Mouse (Mus musculus) hindbrain, embryonic 13.5 days (tissue): ENCODE measurements at regions not wholly inside any gene's neighbourhood (a gene's known extent, or its start where the extent isn't known, plus 50 kb on each side); places are given as distances from the start of the nearest gene placed in this dataset.

ENCODE experiments used
- ATAC-seq: fragments of 200-750 bp; cut with Nextera tagmentation; 2 replicates; pipeline ENCODE4 v1.8.0; 2017; ENCODE audit warnings: moderate TSS enrichment; ENCODE audit not compliant: low FRiP score
- H3K27ac ChIP-seq: fragments of 300-500 bp; sonication (generic); 2 replicates; pipeline ENCODE4 v1.5.1; 2015; ENCODE audit warnings: inconsistent platforms, mild to moderate bottlenecking, moderate library complexity
- H3K27me3 ChIP-seq: fragments of 300-500 bp; sonication (generic); 2 replicates; pipeline ENCODE4 v1.6.1; 2015; ENCODE audit warnings: mild to moderate bottlenecking, inconsistent platforms
- H3K36me3 ChIP-seq: fragments of 300-500 bp; sonication (generic); 2 replicates; pipeline ENCODE4 v1.6.1; 2015; ENCODE audit warnings: mild to moderate bottlenecking, inconsistent platforms
- H3K4me1 ChIP-seq: fragments of 300-500 bp; sonication (generic); replicated peaks from 2 replicates; pipeline ENCODE4 v1.6.1; 2015; ENCODE audit warnings: inconsistent platforms
- H3K4me2 ChIP-seq: fragments of 300-500 bp; sonication (generic); 2 replicates; pipeline ENCODE4 v1.6.1; 2015; ENCODE audit warnings: inconsistent platforms, mild to moderate bottlenecking, moderate library complexity
- H3K4me3 ChIP-seq: fragments of 300-500 bp; sonication (generic); 2 replicates; pipeline ENCODE4 v1.5.1; 2015; ENCODE audit warnings: mild to moderate bottlenecking, inconsistent platforms
- H3K9ac ChIP-seq: fragments of 300-500 bp; sonication (generic); 2 replicates; pipeline ENCODE4 v1.6.1; 2015; ENCODE audit warnings: mild to moderate bottlenecking, inconsistent platforms
- H3K9me3 ChIP-seq: fragments of 300-500 bp; sonication (generic); 2 replicates; pipeline ENCODE4 v1.6.1; 2016; ENCODE audit warnings: inconsistent platforms
- WGBS: fragments of 180-500 bp; shearing (Covaris S2); methylation state at CpG from one replicate; pipeline ENCODE4 v1.1.7; 2015; 5-methylcytosine and 5-hydroxymethylcytosine counted together

GRCm38 (mm10) chr10:91270955-91271741 lies 90.0 kb upstream of the Tmpo start:
- peak overlapping the region; percentile 49 for H3K9ac ChIP-seq
- peak; percentile 78 for ATAC-seq
- H3K4me1 ChIP-seq: peaks cover 18% of the 10 kb centered on the region
- H3K4me2 ChIP-seq: peak overlapping the region; percentile 39
- H3K27ac ChIP-seq: peak overlapping the region; percentile 67
- H3K36me3 ChIP-seq: no peaks in the 10 kb centered on the region
- WGBS: 15% methylated on average over 14 of the region's 14 CpGs
- no peak overlapping the region for H3K4me3 ChIP-seq
- no peaks in the 10 kb centered on the region for H3K9me3 ChIP-seq
- no peaks in the 10 kb centered on the region for H3K27me3 ChIP-seq

DNA sequence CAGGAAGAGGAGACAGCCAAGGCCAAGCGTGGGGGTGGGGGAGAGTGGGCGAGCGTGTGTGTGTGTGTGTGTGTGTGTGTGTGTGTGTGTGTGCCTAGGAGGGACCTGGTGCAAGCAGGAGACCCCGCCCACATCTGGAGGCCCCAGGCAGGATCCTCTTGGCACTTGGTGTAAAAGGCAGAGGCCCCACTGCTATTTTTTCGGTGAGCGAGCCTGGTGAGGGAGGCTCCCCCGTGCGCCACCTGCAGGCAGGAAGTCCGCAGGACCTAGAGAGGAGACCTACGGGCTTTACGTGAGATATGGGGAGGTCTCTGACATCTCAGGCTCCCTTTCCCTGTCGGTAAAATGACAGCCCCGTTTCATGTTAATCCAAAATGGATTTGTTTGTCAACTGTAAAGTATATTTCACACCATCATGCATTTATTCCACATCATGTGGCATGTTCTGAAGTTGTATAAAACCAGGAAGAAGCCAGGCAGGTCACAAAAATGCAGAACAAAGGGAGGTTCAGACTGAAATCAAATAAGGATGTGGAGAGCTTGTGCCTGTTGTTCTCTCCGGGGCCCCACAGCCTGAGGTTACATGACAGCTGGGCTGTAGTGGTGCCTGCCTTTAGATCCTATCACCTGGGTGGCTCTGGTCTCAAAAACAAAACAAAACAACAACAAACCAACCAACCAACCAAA lies 89.3 kb upstream of the Tmpo start:
- peak; percentile 72 for ATAC-seq
- no peaks in the 10 kb centered on the region for H3K9me3 ChIP-seq
- 18% methylated on average over 14 of the region's 14 CpGs for WGBS
- H3K27ac ChIP-seq: peak overlapping the region; percentile 35; the same call in 1 of the 2 replicates
- no peak overlapping the region for H3K4me3 ChIP-seq
- no peaks in the 10 kb centered on the region for H3K36me3 ChIP-seq
- no peaks in the 10 kb centered on the region for H3K27me3 ChIP-seq
- peak overlapping the region; percentile 39 for H3K4me2 ChIP-seq
- peaks cover 18% of the 10 kb centered on the region for H3K4me1 ChIP-seq
- no peak overlapping the region for H3K9ac ChIP-seq

- H3K4me3 ChIP-seq: no peak overlapping the region
- H3K9me3 ChIP-seq: no peaks in the 10 kb centered on the region
- ATAC-seq: no peak
- H3K4me1 ChIP-seq: peaks cover 18% of the 10 kb centered on the region
- no peaks in the 10 kb centered on the region for H3K27me3 ChIP-seq
- no peak overlapping the region for H3K27ac ChIP-seq
- H3K36me3 ChIP-seq: no peaks in the 10 kb centered on the region
- no peak overlapping the region for H3K4me2 ChIP-seq
- 91% methylated on average over 6 of the region's 6 CpGs for WGBS
- no peak overlapping the region for H3K9ac ChIP-seq
These were observed 86.8 kb upstream of the Tmpo start for GRCm38 (mm10) chr10:91267886-91268285.

DNA sequence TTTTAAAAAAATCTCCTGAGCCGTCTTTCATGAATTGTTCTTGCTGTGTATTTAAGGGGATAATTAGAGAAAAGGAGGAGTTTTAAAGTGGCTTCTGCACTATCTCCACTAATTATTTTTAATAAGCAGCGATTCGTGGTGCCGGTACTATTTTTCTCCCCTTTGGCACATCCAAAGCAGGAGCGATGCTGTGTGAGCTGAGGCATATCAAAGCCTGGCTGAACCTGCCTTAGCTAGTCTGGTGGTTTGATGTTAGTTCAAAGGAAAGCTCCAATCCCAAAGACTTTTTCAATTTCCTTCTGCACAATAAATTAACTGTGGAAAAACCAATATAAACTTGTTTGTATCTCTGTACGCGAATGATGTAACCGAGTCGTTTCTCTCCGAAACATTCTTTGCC lies 79.3 kb upstream of the Tmpo start:
- H3K4me3 ChIP-seq: no peak overlapping the region
- no peaks in the 10 kb centered on the region for H3K9me3 ChIP-seq
- H3K27me3 ChIP-seq: no peaks in the 10 kb centered on the region
- no peak overlapping the region for H3K4me2 ChIP-seq
- H3K9ac ChIP-seq: no peak overlapping the region
- ATAC-seq: no peak
- H3K27ac ChIP-seq: no peak overlapping the region
- H3K4me1 ChIP-seq: no peaks in the 10 kb centered on the region
- no peaks in the 10 kb centered on the region for H3K36me3 ChIP-seq
- 90% methylated on average over 10 of the region's 10 CpGs for WGBS

GRCm38 (mm10) chr10:91249681-91250195 lies 68.6 kb upstream of the Tmpo start:
- no peaks in the 10 kb centered on the region; the same call in 1 of the 2 replicates for H3K4me1 ChIP-seq
- no peak overlapping the region for H3K27ac ChIP-seq
- H3K9ac ChIP-seq: no peak overlapping the region
- WGBS: 50% methylated on average over 18 of the region's 18 CpGs
- H3K9me3 ChIP-seq: no peaks in the 10 kb centered on the region
- ATAC-seq: peak; percentile 36; the same call in 1 of the 2 replicates
- H3K27me3 ChIP-seq: no peaks in the 10 kb centered on the region
- no peaks in the 10 kb centered on the region for H3K36me3 ChIP-seq
- peak overlapping the region; percentile 9; the same call in 1 of the 2 replicates for H3K4me2 ChIP-seq
- H3K4me3 ChIP-seq: no peak overlapping the region

DNA sequence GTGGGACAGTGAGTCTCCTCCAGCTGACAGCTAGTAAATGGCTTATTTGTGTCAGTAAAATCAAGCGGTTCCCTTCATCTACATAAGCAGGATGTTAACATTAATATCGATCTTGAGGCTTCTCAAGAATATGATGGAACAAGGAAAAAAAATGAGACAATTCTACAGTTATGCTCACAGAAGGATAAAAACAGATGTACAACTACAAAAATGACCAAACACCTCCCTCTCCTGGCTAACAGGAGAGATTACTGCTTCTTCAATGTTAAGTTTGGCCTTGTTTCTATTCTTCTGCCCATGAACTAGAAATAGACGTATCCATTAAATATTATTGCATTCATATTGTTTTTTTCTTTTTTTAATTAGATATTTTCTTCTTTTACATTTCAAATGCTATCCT lies 63.2 kb upstream of the Tmpo start:
- Histone ChIP-seq H3K4me1 (peaks cover 19% of the 10 kb centered on the region), H3K27ac (no peak overlapping the region), H3K27me3 (no peaks in the 10 kb centered on the region), H3K4me3 (no peak overlapping the region), H3K36me3 (no peaks in the 10 kb centered on the region), H3K9ac (no peak overlapping the region), H3K4me2 (no peak overlapping the region), H3K9me3 (no peaks in the 10 kb centered on the region)
- 92% methylated on average over 3 of the region's 3 CpGs for WGBS
- ATAC-seq: no peak

DNA sequence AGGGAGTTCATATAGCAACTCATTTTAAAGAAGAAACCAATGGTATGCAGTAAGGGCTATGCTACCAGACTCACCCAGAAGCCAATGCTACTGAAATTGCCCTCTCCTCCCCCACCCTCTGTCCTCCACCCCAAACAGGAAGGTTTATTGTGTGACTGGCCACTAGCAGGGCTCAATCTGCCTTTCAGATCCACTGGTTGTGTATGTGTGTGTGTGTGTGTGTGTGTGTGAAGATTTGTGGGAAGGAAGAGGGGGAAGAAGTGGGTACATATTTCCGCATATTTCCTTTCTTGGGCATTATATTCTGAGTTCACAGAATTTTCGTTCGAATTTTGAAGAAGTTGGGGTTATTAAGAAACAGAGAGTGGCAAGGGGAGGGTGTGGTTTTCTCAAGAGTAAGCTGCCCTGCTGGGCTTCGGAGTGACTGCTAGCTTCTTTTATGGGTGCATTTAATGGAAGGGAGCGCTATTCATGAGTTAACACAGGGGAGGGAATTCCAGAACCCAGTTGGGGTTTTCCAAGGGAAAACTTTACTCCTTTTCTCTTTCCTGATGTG lies 61.5 kb upstream of the Tmpo start:
- Histone ChIP-seq H3K27ac (no peak overlapping the region), H3K4me3 (no peak overlapping the region), H3K4me2 (no peak overlapping the region), H3K4me1 (peaks cover 24% of the 10 kb centered on the region), H3K36me3 (no peaks in the 10 kb centered on the region), H3K9ac (no peak overlapping the region), H3K27me3 (no peaks in the 10 kb centered on the region), H3K9me3 (no peaks in the 10 kb centered on the region)
- 66% methylated on average over 5 of the region's 5 CpGs for WGBS
- no peak for ATAC-seq

- no peaks in the 10 kb centered on the region for H3K9me3 ChIP-seq
- H3K27me3 ChIP-seq: no peaks in the 10 kb centered on the region
- peaks cover 26% of the 10 kb centered on the region for H3K4me1 ChIP-seq
- 28% methylated on average over 7 of the region's 7 CpGs for WGBS
- peak; percentile 54; the same call in 1 of the 2 replicates for ATAC-seq
- no peaks in the 10 kb centered on the region for H3K36me3 ChIP-seq
- no peak overlapping the region for H3K4me3 ChIP-seq
- no peak overlapping the region for H3K9ac ChIP-seq
- peak overlapping the region; percentile 74 for H3K27ac ChIP-seq
- no peak overlapping the region for H3K4me2 ChIP-seq
These were observed 60.5 kb upstream of the Tmpo start for GRCm38 (mm10) chr10:91241611-91242005.

DNA sequence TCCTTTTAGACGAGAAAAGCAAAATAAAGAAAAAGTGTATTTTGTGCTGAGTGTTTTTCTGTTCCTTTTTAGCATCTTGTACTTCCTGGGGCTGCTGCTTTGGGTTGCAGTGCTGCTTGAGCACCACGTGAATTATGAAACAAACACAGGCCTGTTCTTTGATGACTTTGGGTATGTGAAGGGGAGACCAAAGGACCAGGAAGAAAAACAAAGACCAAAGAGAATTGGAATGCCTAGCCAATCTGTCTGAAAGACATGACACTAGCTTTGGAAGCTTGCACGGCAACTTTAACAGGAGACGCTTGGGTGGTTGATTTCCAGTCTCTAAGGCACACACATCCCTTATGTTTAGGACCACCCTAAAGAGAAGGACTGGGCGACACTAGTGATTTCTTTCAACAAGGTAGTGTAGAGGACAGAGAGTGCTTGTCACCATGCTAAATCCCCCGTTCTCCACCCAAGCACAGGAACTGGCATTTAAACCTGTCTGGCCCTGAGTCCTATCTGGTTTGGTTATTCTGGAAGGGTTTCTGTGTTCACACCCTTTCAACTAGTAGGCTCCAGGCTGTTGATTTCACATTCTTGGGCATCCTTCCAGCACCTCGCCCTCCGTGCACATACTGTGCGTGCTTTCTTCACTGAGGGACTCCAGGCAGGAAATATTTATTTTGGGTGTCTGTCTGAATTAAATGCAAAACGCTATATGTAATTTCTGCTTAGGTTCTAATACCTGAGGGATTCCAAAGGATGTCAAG lies 59.9 kb upstream of the Tmpo start:
- H3K4me2 ChIP-seq: no peak overlapping the region

DNA sequence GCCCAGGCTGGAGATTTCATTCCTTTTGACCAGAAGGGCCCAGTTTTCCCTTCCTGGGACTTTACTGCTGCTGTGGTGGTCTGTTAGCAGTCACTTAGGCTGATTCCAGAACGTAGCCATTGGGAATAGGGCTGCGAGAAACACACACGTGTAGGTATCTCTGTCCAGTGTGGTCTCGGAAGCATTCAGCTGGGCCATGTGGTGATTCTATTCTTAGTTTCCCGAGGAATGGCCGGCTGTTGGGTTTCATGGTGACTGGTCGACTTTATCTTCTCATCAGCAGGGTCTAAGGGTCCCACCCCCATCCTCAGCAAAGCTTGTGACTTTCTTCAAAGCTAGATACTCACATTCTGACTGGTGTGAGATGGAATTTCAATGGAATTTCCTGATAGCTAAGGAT lies 59.2 kb upstream of the Tmpo start:
- Histone ChIP-seq H3K4me3 (no peak overlapping the region), H3K27ac (no peak overlapping the region), H3K27me3 (no peaks in the 10 kb centered on the region), H3K4me2 (no peak overlapping the region), H3K9me3 (no peaks in the 10 kb centered on the region), H3K4me1 (peaks cover 26% of the 10 kb centered on the region), H3K36me3 (no peaks in the 10 kb centered on the region), H3K9ac (no peak overlapping the region)
- WGBS: 80% methylated on average over 7 of the region's 7 CpGs
- ATAC-seq: no peak

More for the DNA sequence above, 59.9 kb upstream of the Tmpo start:
- peaks cover 26% of the 10 kb centered on the region for H3K4me1 ChIP-seq
- H3K9ac ChIP-seq: no peak overlapping the region
- ATAC-seq: peak; percentile 38; the same call in 1 of the 2 replicates
- H3K4me3 ChIP-seq: no peak overlapping the region
- WGBS: 47% methylated on average over 10 of the region's 10 CpGs
- no peaks in the 10 kb centered on the region for H3K9me3 ChIP-seq
- H3K27ac ChIP-seq: peak overlapping the region; percentile 74
- no peaks in the 10 kb centered on the region for H3K27me3 ChIP-seq
- no peaks in the 10 kb centered on the region for H3K36me3 ChIP-seq

GRCm38 (mm10) chr10:91236844-91237243 lies 55.7 kb upstream of the Tmpo start:
- Histone ChIP-seq H3K9me3 (no peaks in the 10 kb centered on the region), H3K4me2 (no peak overlapping the region), H3K4me3 (no peak overlapping the region), H3K27ac (no peak overlapping the region), H3K36me3 (no peaks in the 10 kb centered on the region), H3K27me3 (no peaks in the 10 kb centered on the region), H3K4me1 (peaks cover 22% of the 10 kb centered on the region), H3K9ac (no peak overlapping the region)
- ATAC-seq: no peak
- 30% methylated on average over 7 of the region's 7 CpGs for WGBS

- WGBS: 91% methylated on average over 3 of the region's 3 CpGs
- Histone ChIP-seq H3K36me3 (no peaks in the 10 kb centered on the region), H3K4me1 (peaks cover 19% of the 10 kb centered on the region), H3K27me3 (no peaks in the 10 kb centered on the region), H3K4me3 (no peak overlapping the region), H3K9me3 (no peaks in the 10 kb centered on the region), H3K4me2 (no peak overlapping the region), H3K9ac (no peak overlapping the region), H3K27ac (no peak overlapping the region)
- no peak for ATAC-seq
These were observed 53.6 kb upstream of the Tmpo start for GRCm38 (mm10) chr10:91234709-91235108.
